Mouse (Mus musculus) kidney, adult 8-10 months (tissue): ENCODE data around the gene Tbx3.
A peak's percentile ranks its signal among the peaks of the same experiment; 100 is the strongest.

ENCODE experiments used
- DNase-seq, 2 experiments: peaks; one replicate each; pipeline ENCODE4 v3.0.0; 2022

Gene Tbx3

DNA sequence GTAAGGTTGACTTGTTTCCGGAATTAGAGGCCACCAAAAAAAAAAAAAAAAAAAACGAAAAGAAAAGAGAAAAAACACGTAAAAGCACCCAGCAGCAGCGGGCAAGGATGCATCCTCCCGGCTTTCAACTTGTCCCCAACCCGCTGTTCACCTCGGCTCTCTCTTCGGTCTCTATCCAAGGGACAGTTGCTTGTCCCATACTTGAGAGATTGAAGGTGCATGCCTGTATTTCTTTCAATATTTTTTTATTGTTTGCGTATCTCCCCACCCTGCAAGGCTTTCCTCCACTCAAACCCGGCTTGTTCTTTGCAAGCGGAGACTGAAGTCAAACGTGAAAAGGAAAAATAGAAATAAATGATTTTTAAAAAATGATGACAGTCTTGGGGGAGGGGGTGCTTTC lies 7.7 kb upstream of the Tbx3 start:
- no peak for DNase-seq

- DNase-seq, result no peak
Observed at GRCm38 (mm10) chr5:119663241-119663640, 7.2 kb upstream of the Tbx3 start.

GRCm38 (mm10) chr5:119663747-119664146 lies 6.7 kb upstream of the Tbx3 start:
- DNase-seq, result no peak

DNA sequence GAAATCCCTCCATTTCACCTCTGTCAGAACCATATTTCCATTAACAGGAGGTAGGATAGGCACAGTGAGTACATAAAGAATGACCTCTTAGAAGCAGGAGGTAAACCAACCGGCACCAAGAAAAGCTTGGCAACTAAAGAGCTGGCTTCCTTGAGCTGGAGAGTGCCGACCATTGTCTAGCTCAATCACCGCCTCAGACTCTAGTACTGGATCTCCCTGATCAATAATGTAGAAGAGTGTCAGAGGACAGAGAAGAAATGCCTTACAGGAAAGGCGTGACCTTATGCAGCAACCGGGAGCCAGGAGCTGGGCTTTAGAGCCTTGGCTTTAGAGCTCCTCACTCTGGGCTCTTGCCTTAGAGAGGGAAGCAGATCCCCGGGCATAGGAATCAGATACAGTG lies 4.7 kb upstream of the Tbx3 start:
- DNase-seq, result no peak

GRCm38 (mm10) chr5:119667356-119667940 lies 3.0 kb upstream of the Tbx3 start:
- no peak for DNase-seq

DNA sequence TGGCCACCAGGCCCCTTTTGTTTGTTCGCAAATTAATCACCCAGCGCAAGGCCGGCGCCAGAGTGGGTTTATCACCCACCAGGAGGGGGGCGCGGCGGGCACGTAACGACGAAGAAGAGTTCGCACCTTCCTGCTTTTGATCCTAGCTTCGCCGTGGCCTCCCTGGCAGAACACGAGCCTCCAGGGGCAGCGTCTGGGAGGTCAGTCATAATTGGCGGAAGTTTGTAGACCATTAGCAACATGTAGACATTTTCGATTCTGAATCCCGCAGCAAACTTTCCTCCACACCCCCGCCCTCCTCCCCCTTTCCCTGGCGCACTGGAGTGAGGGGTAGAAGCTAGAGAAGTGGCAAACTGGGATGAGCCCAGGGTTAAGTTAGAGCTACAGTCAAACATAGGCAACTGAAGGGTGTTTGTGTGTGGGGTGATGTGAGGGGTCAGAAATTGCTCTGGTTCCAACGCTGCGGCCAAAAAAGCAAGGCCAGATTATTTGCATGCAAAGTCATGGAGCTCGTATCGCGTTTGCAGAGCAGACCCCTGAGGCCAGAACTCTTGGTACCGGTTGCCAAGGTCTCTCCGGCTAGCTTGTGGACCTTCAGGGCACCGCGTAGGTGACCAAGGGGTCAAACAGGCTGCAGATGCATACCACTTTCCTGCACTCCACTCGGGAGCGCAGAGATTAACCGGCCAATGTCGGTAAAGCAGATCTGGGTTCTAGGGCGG lies 2.1 kb upstream of the Tbx3 start:
- DNase-seq, result no peak

DNA sequence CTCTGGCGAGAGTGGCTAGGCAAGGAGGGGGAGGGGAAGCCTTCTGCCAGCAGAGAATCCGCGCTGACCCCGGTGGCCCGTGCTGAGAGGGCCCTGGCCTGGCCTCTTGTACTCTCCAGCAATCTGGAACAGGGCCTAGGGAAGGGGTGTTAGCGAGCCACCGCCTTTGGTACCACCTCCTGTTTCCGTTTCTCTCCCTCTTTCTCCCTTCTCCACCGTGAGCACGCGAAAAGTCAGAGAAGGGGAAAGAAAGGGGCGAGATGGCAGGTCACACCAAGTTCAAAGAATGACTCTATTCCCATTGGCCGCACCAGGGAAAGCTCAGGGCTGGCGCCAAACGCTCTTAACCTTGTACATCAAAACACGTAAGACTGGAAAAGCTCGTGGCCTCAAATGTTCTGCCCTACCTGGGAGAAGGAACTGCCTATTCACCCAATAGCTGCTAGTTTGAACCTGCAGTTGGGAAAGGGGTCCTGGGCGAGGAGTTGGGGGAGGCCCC lies 1.5 kb upstream of the Tbx3 start:
- no peak for DNase-seq

GRCm38 (mm10) chr5:119669741-119670565 lies 516 bp upstream of the Tbx3 start:
- peak in 1 of 2 experiments; percentile 31 for DNase-seq

DNA sequence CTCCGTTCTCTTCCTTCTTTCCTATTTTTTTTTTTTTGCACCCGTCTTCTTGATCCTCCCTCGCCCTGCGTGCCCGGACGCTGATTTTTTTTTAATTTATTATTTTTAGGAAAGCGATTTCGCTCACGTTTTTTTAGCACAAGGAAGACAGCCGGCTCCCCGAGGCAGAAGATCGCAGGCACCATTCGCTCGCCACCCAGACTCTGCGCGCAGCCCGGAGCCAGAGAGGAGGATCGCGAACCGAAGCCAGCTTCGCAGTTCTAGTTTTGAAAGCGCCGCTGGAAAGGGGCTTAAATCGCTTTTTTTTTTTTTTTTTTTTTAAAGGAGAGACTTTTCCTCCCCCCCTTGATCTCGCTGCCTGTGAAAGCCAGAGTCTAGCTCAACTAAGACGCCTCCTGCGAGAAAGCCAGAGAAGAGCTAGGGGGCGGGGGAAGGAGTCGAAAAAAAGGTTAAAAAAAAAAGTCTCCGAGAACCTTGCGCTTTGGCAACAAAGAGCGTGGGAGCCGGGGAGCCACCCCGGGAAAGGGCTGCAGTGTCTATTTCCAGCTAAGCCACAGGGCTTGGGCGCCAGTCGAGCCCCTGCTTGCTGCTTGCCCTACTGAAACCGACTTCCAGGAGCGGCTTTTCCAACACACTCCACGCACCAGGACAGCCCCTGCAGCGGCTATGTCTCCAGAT lies 794 bp downstream of the Tbx3 start:
- no peak for DNase-seq

DNA sequence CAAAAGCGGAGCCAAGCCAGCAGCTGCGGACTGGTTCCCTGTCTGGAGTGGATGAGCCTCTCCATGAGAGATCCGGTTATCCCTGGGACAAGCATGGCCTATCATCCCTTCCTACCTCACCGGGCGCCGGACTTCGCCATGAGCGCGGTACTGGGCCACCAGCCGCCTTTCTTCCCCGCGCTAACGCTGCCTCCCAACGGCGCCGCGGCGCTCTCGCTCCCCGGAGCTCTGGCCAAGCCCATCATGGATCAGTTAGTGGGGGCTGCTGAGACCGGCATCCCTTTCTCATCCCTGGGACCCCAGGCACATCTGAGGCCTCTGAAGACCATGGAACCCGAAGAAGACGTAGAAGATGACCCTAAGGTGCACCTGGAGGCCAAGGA lies 1.5 kb downstream of the Tbx3 start:
- DNase-seq, result no peak

GRCm38 (mm10) chr5:119672348-119672983 lies 2.0 kb downstream of the Tbx3 start:
- no peak for DNase-seq

- DNase-seq, result no peak
Observed at GRCm38 (mm10) chr5:119672984-119673600, 2.6 kb downstream of the Tbx3 start.

DNA sequence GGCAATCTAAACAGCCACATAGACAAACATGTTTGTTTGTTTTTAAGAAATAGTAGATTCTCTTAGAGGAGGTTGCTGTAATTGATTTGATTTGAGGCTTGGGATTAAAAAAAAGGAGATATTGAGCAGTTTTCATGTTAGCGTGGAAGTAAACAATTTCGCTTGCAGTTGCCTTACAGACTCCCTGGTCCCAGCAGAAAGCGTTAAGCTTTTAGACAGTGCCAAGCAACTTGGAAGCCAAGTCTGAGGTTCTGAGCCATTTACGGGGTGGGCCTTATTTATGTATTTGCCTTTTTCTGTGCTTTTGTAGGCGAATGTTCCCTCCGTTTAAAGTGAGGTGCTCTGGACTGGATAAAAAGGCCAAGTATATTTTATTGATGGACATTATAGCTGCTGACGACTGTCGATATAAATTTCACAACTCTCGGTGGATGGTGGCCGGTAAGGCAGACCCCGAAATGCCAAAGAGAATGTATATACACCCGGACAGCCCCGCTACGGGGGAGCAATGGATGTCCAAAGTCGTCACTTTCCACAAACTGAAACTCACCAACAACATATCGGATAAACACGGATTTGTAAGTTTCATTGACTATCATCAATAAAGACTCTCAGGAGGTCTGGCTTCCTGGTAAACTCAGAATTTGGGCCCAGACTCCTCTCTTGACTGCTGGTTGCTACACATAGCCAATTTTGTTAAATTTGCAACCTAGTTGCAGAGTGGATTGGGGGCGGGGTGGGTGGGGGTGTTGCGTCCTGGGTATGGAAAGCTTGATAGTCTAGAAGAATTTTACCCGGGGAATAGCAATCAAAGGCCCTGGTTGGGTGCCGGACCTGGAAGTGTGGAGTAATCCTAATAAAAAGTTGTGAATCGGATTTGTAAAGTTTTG lies 3.5 kb downstream of the Tbx3 start:
- no peak for DNase-seq

DNA sequence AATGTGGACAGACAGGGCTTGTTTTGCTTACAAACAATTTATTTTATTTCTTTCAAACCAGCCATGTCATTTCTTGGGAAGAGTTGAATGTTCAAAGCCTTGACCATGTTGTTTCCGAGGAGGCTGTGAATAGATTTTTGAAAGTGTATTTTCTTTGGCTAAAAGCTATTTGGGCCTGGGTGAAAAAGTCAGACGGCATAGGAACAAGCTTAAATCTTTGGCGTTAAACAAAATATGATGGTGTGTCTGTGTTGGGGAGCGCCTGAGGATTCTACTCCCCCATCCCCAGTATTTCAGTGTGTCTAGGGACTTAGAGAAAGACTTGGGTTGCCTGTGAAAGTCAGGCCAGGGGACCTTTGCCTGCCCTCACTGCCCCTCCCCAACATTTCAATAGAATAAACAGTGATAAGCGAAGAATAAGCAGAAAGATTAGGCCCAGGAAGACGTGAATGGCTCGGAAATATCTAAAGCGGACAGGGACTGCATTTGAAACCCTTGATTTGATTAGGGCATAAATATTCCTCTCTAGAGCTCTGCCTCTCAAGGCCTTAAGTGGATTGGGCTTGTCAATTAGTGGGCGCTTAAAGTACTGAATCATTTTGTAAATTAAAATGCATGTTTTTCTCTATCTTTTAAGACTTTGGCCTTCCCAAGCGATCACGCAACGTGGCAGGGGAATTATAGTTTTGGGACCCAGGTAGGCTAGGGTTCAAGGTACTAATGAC lies 4.3 kb downstream of the Tbx3 start:
- DNase-seq, result no peak

DNA sequence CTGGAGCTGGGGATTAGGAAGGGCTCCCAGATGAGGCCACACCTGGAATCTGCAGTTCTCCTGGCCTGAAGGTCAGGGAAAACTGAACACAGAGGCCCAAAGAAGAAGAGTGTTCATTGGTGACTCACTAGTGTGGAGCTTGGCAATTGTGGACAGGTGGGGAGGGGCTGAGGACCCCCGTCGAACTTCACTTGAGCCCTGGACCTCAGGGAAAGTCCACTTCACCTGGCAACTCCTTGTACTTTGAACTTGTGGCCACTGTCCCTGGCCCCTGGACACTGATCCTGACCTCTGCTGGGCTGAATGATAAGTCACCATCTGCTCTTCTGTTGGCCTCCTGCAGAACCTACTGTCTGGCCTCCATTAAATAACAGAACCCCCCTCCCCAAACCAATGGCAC lies 5.8 kb downstream of the Tbx3 start:
- DNase-seq, result no peak

GRCm38 (mm10) chr5:119678516-119678915 lies 8.0 kb downstream of the Tbx3 start:
- no peak for DNase-seq

DNA sequence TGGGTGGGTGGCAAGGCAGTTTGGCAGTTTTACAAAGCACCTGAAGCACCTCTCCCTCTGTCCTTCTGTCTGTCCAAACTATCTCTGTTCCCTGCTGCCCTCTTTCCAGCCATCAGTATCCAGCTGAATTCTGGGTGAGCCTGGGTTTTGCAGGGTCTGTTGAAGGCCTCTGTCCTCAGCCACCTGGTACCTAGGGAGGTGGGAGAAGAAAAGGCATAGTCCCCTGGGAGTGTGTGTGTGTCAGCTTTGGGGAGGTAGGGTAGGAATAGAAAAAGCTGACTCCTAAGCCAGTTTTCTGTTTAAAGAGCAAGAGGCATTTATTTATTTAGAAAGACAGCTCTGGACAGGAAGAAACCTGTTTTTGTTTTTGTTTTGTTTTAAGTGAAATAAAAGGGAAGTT lies 8.6 kb downstream of the Tbx3 start:
- no peak for DNase-seq

- DNase-seq, result no peak
Observed at GRCm38 (mm10) chr5:119679614-119680328, 9.3 kb downstream of the Tbx3 start.

DNA sequence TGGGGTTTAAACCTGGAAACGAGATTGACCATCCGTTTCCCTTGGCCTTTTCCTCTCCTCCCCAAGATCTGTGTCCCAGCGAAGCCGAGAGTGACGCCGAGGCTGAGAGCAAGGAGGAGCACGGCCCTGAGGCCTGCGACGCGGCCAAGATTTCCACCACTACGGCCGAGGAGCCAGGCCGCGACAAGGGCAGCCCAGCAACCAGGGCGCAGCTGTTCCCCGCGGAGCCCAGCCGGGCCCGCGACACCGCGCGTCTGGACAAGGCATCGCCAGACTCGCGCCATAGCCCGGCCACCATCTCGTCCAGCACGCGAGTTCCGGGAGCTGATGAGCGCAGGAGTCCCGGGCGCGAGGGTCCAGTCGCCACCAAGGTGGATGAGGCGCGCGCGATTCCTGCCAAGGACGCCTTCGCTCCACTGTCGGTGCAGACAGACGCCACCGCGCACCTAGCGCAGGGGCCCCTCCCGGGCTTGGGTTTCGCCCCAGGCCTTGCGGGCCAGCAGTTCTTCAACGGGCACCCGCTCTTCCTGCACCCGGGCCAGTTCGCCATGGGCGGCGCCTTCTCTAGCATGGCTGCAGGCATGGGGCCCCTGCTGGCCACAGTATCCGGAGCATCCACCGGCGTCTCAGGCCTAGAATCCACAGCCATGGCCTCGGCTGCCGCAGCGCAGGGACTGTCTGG lies 10.0 kb downstream of the Tbx3 start:
- no peak for DNase-seq
